Mouse (Mus musculus) hindbrain, embryonic 15.5 days (tissue): Measurements from ENCODE around the gene Ap5b1. TPM values are rescaled to one million over a fixed set of nuclear protein-coding genes. Genes with fewer than 3 reads are reported as not detected.

ENCODE experiments used
- ATAC-seq: fragments of 200-750 bp; cut with Nextera tagmentation; 2 replicates; pipeline ENCODE4 v1.8.0; 2017; ENCODE audit warnings: low read depth, moderate number of reproducible peaks, moderate TSS enrichment; ENCODE audit not compliant: low FRiP score
- H3K27ac ChIP-seq: fragments of 300-500 bp; sonication (generic); replicated peaks from 2 replicates; pipeline ENCODE4 v1.5.1; 2015; ENCODE audit warnings: mild to moderate bottlenecking, inconsistent platforms
- H3K27me3 ChIP-seq: fragments of 300-500 bp; sonication (generic); 2 replicates; pipeline ENCODE4 v1.6.1; 2015; ENCODE audit warnings: control low read depth, inconsistent platforms
- H3K36me3 ChIP-seq: fragments of 300-500 bp; sonication (generic); 2 replicates; pipeline ENCODE4 v1.6.1; 2015; ENCODE audit warnings: control low read depth, inconsistent platforms
- H3K4me1 ChIP-seq: fragments of 300-500 bp; sonication (generic); replicated peaks from 2 replicates; pipeline ENCODE4 v1.6.1; 2015; ENCODE audit warnings: control low read depth, inconsistent platforms
- H3K4me2 ChIP-seq: fragments of 300-500 bp; sonication (generic); 2 replicates; pipeline ENCODE4 v1.6.1; 2015; ENCODE audit warnings: moderate library complexity, mild to moderate bottlenecking, inconsistent platforms
- H3K4me3 ChIP-seq: fragments of 300-500 bp; sonication (generic); 2 replicates; pipeline ENCODE4 v1.5.1; 2015; ENCODE audit warnings: mild to moderate bottlenecking, inconsistent platforms
- H3K9ac ChIP-seq: fragments of 300-500 bp; sonication (generic); 2 replicates; pipeline ENCODE4 v1.6.1; 2015; ENCODE audit warnings: inconsistent platforms
- H3K9me3 ChIP-seq: fragments of 300-500 bp; sonication (generic); 2 replicates; pipeline ENCODE4 v1.6.1; 2016; ENCODE audit warnings: control low read depth, inconsistent platforms
- WGBS: fragments of 180-500 bp; shearing (Covaris S2); methylation state at CpG from one replicate; pipeline ENCODE4 v1.1.7; 2015; 5-methylcytosine and 5-hydroxymethylcytosine counted together
- polyA plus RNA-seq: library from polyadenylated mRNA; unstranded; fragments of >200 nt; fragmentation: Nextera tagmentation; extraction: Ambion mirVana; gene quantifications from 2 replicates; pipeline ENCODE4 v1.2.1, GENCODE M21; 2015

The Ap5b1 gene
- 3.1 and 3.7 TPM in 2 replicates for polyA plus RNA-seq

- peak within 1 kb of the TSS; percentile 80 for H3K27ac ChIP-seq
- peak within 1 kb of the TSS; percentile 79 for H3K9ac ChIP-seq
- no peaks in the 10 kb centered on the region for H3K9me3 ChIP-seq
- peaks cover 31% of the 10 kb centered on the region for H3K27me3 ChIP-seq
- WGBS = under 1% methylated on average over 99 of the region's 102 CpGs
- peaks cover 19% of the 10 kb centered on the region for H3K4me1 ChIP-seq
- H3K36me3 ChIP-seq = peaks cover 12% of the 10 kb centered on the region; the same call in 1 of the 2 replicates
- peak within 1 kb of the TSS; percentile 82 for H3K4me3 ChIP-seq
- H3K4me2 ChIP-seq = peak within 1 kb of the TSS; percentile 98
- ATAC-seq = peak; percentile 90
Measured at GRCm38 (mm10) chr19:5567534-5568469, at the start of gene Ap5b1. TSS of gene Ap5b1 (plus strand) at chr19:5568025.

DNA sequence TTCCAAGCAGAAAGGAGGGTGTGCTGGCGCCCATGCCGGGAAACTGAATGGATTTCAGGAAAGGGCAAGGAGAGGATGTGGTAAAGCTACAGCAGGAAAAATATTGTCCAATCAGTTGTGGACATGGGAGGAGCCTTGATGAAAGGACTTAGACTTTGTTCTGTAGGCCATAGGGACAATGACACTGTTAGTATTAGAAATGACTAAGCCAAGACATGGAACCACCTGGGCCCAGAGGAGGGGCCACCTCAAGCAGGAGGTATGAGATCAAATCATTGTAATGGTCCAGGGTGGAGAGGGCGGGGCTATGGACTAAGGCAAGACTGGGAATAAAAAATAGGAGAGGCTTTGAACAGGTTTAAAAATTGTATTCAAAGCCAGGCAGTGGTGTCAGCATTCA, 49.1 kb upstream of the Ap5b1 start:
- 92% methylated on average over 3 of the region's 3 CpGs for WGBS
- ATAC-seq = no peak
- H3K9ac ChIP-seq = no peak overlapping the region
- no peak overlapping the region for H3K4me3 ChIP-seq
- H3K4me2 ChIP-seq = no peak overlapping the region
- no peaks in the 10 kb centered on the region for H3K36me3 ChIP-seq
- H3K27me3 ChIP-seq = no peaks in the 10 kb centered on the region
- H3K9me3 ChIP-seq = no peaks in the 10 kb centered on the region
- no peaks in the 10 kb centered on the region for H3K4me1 ChIP-seq
- no peak overlapping the region for H3K27ac ChIP-seq

GRCm38 (mm10) chr19:5525204-5525603, 42.6 kb upstream of the Ap5b1 start:
- H3K27me3 ChIP-seq = no peaks in the 10 kb centered on the region
- ATAC-seq = no peak
- no peak overlapping the region for H3K27ac ChIP-seq
- 80% methylated on average over 5 of the region's 5 CpGs for WGBS
- no peak overlapping the region for H3K9ac ChIP-seq
- no peak overlapping the region for H3K4me2 ChIP-seq
- no peaks in the 10 kb centered on the region for H3K36me3 ChIP-seq
- peaks cover 9% of the 10 kb centered on the region for H3K4me1 ChIP-seq
- no peak overlapping the region for H3K4me3 ChIP-seq
- H3K9me3 ChIP-seq = no peaks in the 10 kb centered on the region

- Histone ChIP-seq H3K9me3 (no peaks in the 10 kb centered on the region), H3K27ac (0 out of 2 replicates have a peak overlapping the region, but pooled peaks have one; percentile 42), H3K9ac (no peak overlapping the region), H3K4me1 (peaks cover 12% of the 10 kb centered on the region), H3K4me3 (peak overlapping the region; percentile 16), H3K4me2 (peak overlapping the region; percentile 47), H3K27me3 (0 out of 2 replicates have a peak, but pooled peaks cover 5% of the 10 kb centered on the region), H3K36me3 (no peaks in the 10 kb centered on the region)
- WGBS = 10% methylated on average over 20 of the region's 20 CpGs
- peak; percentile 89 for ATAC-seq
Measured at GRCm38 (mm10) chr19:5529325-5530137, 38.3 kb upstream of the Ap5b1 start.

- no peak overlapping the region for H3K9ac ChIP-seq
- H3K4me3 ChIP-seq = no peak overlapping the region
- H3K27me3 ChIP-seq = 0 out of 2 replicates have a peak, but pooled peaks cover 5% of the 10 kb centered on the region
- H3K27ac ChIP-seq = no peak overlapping the region
- WGBS = 14% methylated on average over 7 of the region's 7 CpGs
- ATAC-seq = no peak
- H3K36me3 ChIP-seq = no peaks in the 10 kb centered on the region
- H3K4me2 ChIP-seq = peak overlapping the region; percentile 47
- H3K4me1 ChIP-seq = peaks cover 12% of the 10 kb centered on the region
- H3K9me3 ChIP-seq = no peaks in the 10 kb centered on the region
Measured at GRCm38 (mm10) chr19:5530138-5530524, 37.7 kb upstream of the Ap5b1 start.

- no peak overlapping the region for H3K4me3 ChIP-seq
- no peak overlapping the region for H3K4me2 ChIP-seq
- 77% methylated on average over 8 of the region's 8 CpGs for WGBS
- ATAC-seq = no peak
- H3K36me3 ChIP-seq = no peaks in the 10 kb centered on the region
- 0 out of 2 replicates have a peak, but pooled peaks cover 10% of the 10 kb centered on the region for H3K27me3 ChIP-seq
- peaks cover 12% of the 10 kb centered on the region for H3K4me1 ChIP-seq
- no peak overlapping the region for H3K27ac ChIP-seq
- H3K9ac ChIP-seq = no peak overlapping the region
- H3K9me3 ChIP-seq = no peaks in the 10 kb centered on the region
Measured at GRCm38 (mm10) chr19:5532520-5532919, 35.3 kb upstream of the Ap5b1 start.

GRCm38 (mm10) chr19:5538786-5539185, 29.0 kb upstream of the Ap5b1 start:
- ATAC-seq = no peak
- Histone ChIP-seq H3K9me3 (no peaks in the 10 kb centered on the region), H3K4me2 (no peak overlapping the region), H3K36me3 (no peaks in the 10 kb centered on the region), H3K9ac (no peak overlapping the region), H3K4me3 (no peak overlapping the region), H3K27me3 (0 out of 2 replicates have a peak, but pooled peaks cover 5% of the 10 kb centered on the region), H3K27ac (no peak overlapping the region), H3K4me1 (no peaks in the 10 kb centered on the region)
- WGBS = 65% methylated on average over 8 of the region's 8 CpGs

GRCm38 (mm10) chr19:5543362-5543761, 24.5 kb upstream of the Ap5b1 start:
- H3K36me3 ChIP-seq = no peaks in the 10 kb centered on the region
- no peak overlapping the region for H3K9ac ChIP-seq
- H3K4me2 ChIP-seq = no peak overlapping the region
- no peak for ATAC-seq
- H3K4me1 ChIP-seq = no peaks in the 10 kb centered on the region
- H3K4me3 ChIP-seq = no peak overlapping the region
- WGBS = 92% methylated on average over 9 of the region's 9 CpGs
- H3K9me3 ChIP-seq = no peaks in the 10 kb centered on the region
- H3K27me3 ChIP-seq = no peaks in the 10 kb centered on the region
- no peak overlapping the region for H3K27ac ChIP-seq

DNA sequence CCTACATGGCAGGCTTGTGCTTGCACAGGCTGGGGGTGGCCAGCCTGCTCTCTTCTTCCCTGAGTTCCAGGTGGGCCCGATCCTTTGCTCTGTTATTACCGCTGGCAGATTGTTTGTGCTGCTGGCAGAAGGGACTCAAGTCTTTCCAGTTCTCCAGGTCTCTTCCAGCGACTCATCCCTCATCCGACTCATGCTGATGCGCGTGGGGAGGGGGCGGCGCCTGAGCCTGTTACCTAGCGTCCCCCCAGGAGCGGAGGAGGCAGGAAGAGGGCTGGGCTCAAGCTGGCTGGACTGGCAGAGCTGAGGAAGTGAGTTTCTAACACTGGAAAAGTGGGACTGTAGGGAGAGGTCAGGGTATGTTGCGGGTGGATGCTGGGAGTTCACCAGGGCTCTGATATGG, 23.8 kb upstream of the Ap5b1 start:
- H3K9me3 ChIP-seq = no peaks in the 10 kb centered on the region
- no peaks in the 10 kb centered on the region for H3K27me3 ChIP-seq
- 55% methylated on average over 11 of the region's 11 CpGs for WGBS
- no peaks in the 10 kb centered on the region for H3K36me3 ChIP-seq
- H3K4me2 ChIP-seq = no peak overlapping the region
- H3K4me1 ChIP-seq = no peaks in the 10 kb centered on the region
- no peak overlapping the region for H3K27ac ChIP-seq
- H3K9ac ChIP-seq = no peak overlapping the region
- H3K4me3 ChIP-seq = no peak overlapping the region
- no peak for ATAC-seq

GRCm38 (mm10) chr19:5547471-5548056, 20.3 kb upstream of the Ap5b1 start:
- H3K4me3 ChIP-seq = no peak overlapping the region
- WGBS = 83% methylated on average over 4 of the region's 4 CpGs
- H3K4me1 ChIP-seq = no peaks in the 10 kb centered on the region
- no peaks in the 10 kb centered on the region for H3K27me3 ChIP-seq
- no peaks in the 10 kb centered on the region for H3K36me3 ChIP-seq
- H3K9ac ChIP-seq = no peak overlapping the region
- no peak overlapping the region for H3K27ac ChIP-seq
- no peak for ATAC-seq
- no peak overlapping the region for H3K4me2 ChIP-seq
- no peaks in the 10 kb centered on the region for H3K9me3 ChIP-seq

DNA sequence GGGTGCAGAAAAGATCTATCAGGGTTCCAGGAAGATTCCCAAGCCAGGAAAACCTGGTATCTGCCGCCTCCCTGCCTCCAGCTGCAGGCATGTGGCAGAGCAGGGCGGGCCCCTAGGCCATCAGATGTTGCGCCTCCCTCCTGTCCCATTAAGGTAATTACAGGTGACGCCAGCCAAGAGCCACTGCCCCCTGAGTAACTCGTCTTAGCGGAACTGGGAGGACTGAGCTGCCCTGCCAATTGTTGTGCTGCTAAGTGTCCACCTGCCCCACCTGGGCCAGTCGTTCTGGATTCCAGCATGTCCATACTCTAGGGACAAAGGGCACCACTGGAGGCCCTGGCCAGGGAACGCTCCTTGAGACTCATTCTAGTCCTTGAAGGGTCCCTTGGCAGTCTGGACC, 14.0 kb upstream of the Ap5b1 start:
- ATAC-seq = no peak

More for the DNA sequence above, 14.0 kb upstream of the Ap5b1 start:
- peaks cover 28% of the 10 kb centered on the region for H3K27me3 ChIP-seq
- H3K36me3 ChIP-seq = no peaks in the 10 kb centered on the region
- H3K9ac ChIP-seq = no peak overlapping the region
- no peaks in the 10 kb centered on the region for H3K9me3 ChIP-seq
- no peak overlapping the region for H3K27ac ChIP-seq
- no peak overlapping the region for H3K4me2 ChIP-seq
- WGBS = 69% methylated on average over 8 of the region's 8 CpGs
- H3K4me3 ChIP-seq = no peak overlapping the region
- H3K4me1 ChIP-seq = no peaks in the 10 kb centered on the region
